ENCODE assay signal across 9 mouse cellular contexts in genomic region chr4:150234599-150235327, GRCm38 (mm10). TPM values are rescaled to one million over a fixed set of nuclear protein-coding genes. Genes with fewer than 3 reads are reported as not detected.
DNase-seq lines count a peak whose midpoint lies in the region; ATAC-seq and TF ChIP-seq lines count a peak whose summit lies in the region.
"Had no signal": no experiment of that assay in that cellular context is flagged by ENCODE, and none has a peak within 500 bp of the region (broad histone marks: within the 10 kb centered on the region; RNA-seq: fewer than 3 reads in every experiment).

No protein-coding gene starts in this region.

- no peak overlapping the region for H3K4me3 ChIP-seq in layer of hippocampus, adult 2 months
- no peak overlapping the region for H3K4me3 ChIP-seq in forebrain, embryonic 15.5 days
- no peak overlapping the region for H3K4me3 ChIP-seq in midbrain, embryonic 13.5 days (replicated peaks)

- H3K9me3 ChIP-seq in forebrain, embryonic 15.5 days = no peaks in the 10 kb centered on the region
- H3K9me3 ChIP-seq in midbrain, embryonic 13.5 days = no peaks in the 10 kb centered on the region

- DNase-seq in layer of hippocampus, adult 2 months (ENCODE audit: low spot score in 2 of 2) = no peak
- no peak for DNase-seq in layer of hippocampus, adult 9-10 months (ENCODE audit: low spot score)
- DNase-seq in brain, embryonic 14.5 days (ENCODE audit: low read depth) = peak; percentile 64
- no peak for DNase-seq in cerebellum, adult 8-10 months
- DNase-seq in cerebellum, adult 9-11 months = no peak
- no peak for DNase-seq in urinary bladder, postnatal 36 days (ENCODE audit: low spot score in 2 of 2)
- DNase-seq: lung, postnatal 14 days had no signal

- no peaks in the 10 kb centered on the region for H3K27me3 ChIP-seq in forebrain, embryonic 15.5 days
- peaks cover 7% of the 10 kb centered on the region for H3K27me3 ChIP-seq in midbrain, embryonic 13.5 days

- H3K9ac ChIP-seq in forebrain, embryonic 15.5 days (replicated peaks) = no peak overlapping the region; the same call in 1 of the 2 replicates
- H3K9ac ChIP-seq in midbrain, embryonic 13.5 days (replicated peaks) = no peak overlapping the region

- TF ChIP-seq CTCF in layer of hippocampus, adult 2 months (conservative IDR thresholded peaks at IDR 0.05) = no peak
- no peak for TF ChIP-seq CTCF in brain, embryonic 14.5 days (IDR thresholded peaks at IDR 0.05; ENCODE audit: borderline replicate concordance, extremely low read depth, insufficient read depth, insufficient read length)

- peak overlapping the region; percentile 59 for H3K27ac ChIP-seq in layer of hippocampus, adult 2 months
- H3K27ac ChIP-seq in forebrain, embryonic 15.5 days (replicated peaks) = peak overlapping the region; percentile 38
- peak overlapping the region; percentile 44 for H3K27ac ChIP-seq in midbrain, embryonic 13.5 days

- ATAC-seq in forebrain, embryonic 15.5 days (replicated peaks) = no peak
- ATAC-seq in midbrain, embryonic 13.5 days = no peak

- WGBS in forebrain, embryonic 15.5 days = 26% methylated on average over 8 of the region's 8 CpGs
- 46% methylated on average over 8 of the region's 8 CpGs for WGBS in midbrain, embryonic 13.5 days

- no peak for TF ChIP-seq POLR2A in brain, embryonic 14.5 days (IDR thresholded peaks at IDR 0.05; ENCODE audit: borderline replicate concordance, extremely low read depth, insufficient read depth, insufficient read length, poor library complexity, severe bottlenecking)

- peaks cover 37% of the 10 kb centered on the region for H3K4me1 ChIP-seq in forebrain, embryonic 15.5 days
- H3K4me1 ChIP-seq in midbrain, embryonic 13.5 days (replicated peaks) = peaks cover 51% of the 10 kb centered on the region

- H3K36me3 ChIP-seq in forebrain, embryonic 15.5 days = no peaks in the 10 kb centered on the region
- H3K36me3 ChIP-seq in midbrain, embryonic 13.5 days = no peaks in the 10 kb centered on the region

- no peak overlapping the region for H3K4me2 ChIP-seq in forebrain, embryonic 15.5 days (replicated peaks)
- H3K4me2 ChIP-seq in midbrain, embryonic 13.5 days (replicated peaks) = no peak overlapping the region

RNA-seq across cellular contexts. Expression of gene Eno1, which starts 1.8 kb away (rescaled TPM):
- total RNA-seq in layer of hippocampus, adult 2 months (2021) = 100 to 1,000 TPM; 416 to 423 TPM
- polyA plus RNA-seq in brain, embryonic 14.5 days (2012; rRNA removed) = 485 and 505 TPM in 2 replicates
- 953 and 957 TPM in 2 replicates for polyA plus RNA-seq in forebrain, embryonic 15.5 days (2015; fragmentation: Nextera tagmentation; extraction: Ambion mirVana)
- polyA plus RNA-seq in midbrain, embryonic 13.5 days (2015; fragmentation: Nextera tagmentation; extraction: Ambion mirVana) = 945 and 955 TPM in 2 replicates

RNA-seq across cellular contexts. Expression of gene Car6, which starts 33.6 kb away (rescaled TPM):
- not detected for total RNA-seq in layer of hippocampus, adult 2 months (2021)
- polyA plus RNA-seq in brain, embryonic 14.5 days (2012; rRNA removed) = not detected in 2 replicates
- polyA plus RNA-seq in forebrain, embryonic 15.5 days (2015; fragmentation: Nextera tagmentation; extraction: Ambion mirVana) = not detected in 2 replicates
- not detected in 2 replicates for polyA plus RNA-seq in midbrain, embryonic 13.5 days (2015; fragmentation: Nextera tagmentation; extraction: Ambion mirVana)

RNA-seq across cellular contexts. Expression of gene Rere, which starts 46.7 kb away (rescaled TPM):
- total RNA-seq in layer of hippocampus, adult 2 months (2021) = 100 to 1,000 TPM; 144 to 153 TPM
- polyA plus RNA-seq in brain, embryonic 14.5 days (2012; rRNA removed) = 37.3 and 82.1 TPM in 2 replicates
- polyA plus RNA-seq in forebrain, embryonic 15.5 days (2015; fragmentation: Nextera tagmentation; extraction: Ambion mirVana) = 26.6 and 32.0 TPM in 2 replicates
- 42.4 and 43.6 TPM in 2 replicates for polyA plus RNA-seq in midbrain, embryonic 13.5 days (2015; fragmentation: Nextera tagmentation; extraction: Ambion mirVana)
